Mouse (Mus musculus): ENCODE data around the gene Upk3bl. TPM values are rescaled to one million over a fixed set of nuclear protein-coding genes. Genes with fewer than 3 reads are reported as not detected.
"Not testable (repeated sequence)": the region's sequence is repeated elsewhere in the genome, so short reads cannot be mapped to it uniquely, and the experiment has no call there.

The Upk3bl gene
- polyA plus RNA-seq, 1 experiment = 0.26 TPM

GRCm38 (mm10) chr5:136049926-136050325, 4.4 kb upstream of the Upk3bl start:
- no peak for DNase-seq (ENCODE audit: low read depth)
- TF ChIP-seq POLR2A (IDR thresholded peaks at IDR 0.05; ENCODE audit: borderline replicate concordance, extremely low read depth, insufficient read depth, insufficient read length, poor library complexity, severe bottlenecking) = no peak
- TF ChIP-seq CTCF (IDR thresholded peaks at IDR 0.05; ENCODE audit: borderline replicate concordance, extremely low read depth, insufficient read depth, insufficient read length) = no peak

DNA sequence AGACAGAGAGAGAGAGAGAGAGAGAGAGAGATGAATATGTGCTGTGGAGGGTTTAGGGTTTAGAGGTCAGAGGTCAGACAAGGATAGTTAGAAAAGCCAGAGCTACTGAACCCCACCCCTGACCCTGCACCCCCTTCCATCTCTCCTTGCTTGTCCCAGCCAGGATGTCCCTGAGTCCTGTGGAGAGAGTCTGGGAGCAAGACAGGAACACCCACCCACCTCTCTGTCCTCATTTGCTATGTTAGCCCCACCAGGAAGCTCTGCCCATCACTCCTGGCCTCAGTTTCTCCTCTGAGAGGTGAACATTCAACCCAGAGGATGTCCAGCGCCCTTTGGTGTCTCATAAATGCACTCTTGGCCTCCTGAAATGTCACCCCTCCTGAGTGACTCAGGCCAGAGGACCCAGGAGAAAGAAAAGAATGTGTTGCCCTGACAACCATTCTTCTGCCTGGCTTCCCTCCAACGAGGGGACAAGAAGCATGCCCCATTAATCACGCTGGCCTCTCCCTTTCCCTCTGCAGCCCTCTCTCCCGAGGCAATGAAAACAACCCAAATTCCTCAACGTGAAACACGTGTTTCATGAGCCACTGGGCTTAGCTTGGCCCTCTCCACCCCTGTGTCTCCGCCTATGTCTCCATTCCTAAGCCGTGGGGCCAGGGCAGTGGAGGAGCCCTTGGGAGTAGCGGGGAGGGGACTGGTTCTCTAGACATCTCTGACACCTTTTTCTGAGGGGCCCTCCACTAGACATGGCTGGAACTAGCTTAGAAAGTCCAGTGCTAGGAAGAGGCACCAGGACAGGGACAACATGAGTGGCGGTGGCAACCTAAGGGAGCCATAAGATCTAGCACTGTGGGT, 2.8 kb upstream of the Upk3bl start:
- TF ChIP-seq CTCF (IDR thresholded peaks at IDR 0.05; ENCODE audit: borderline replicate concordance, extremely low read depth, insufficient read depth, insufficient read length) = no peak
- no peak for TF ChIP-seq POLR2A (IDR thresholded peaks at IDR 0.05; ENCODE audit: borderline replicate concordance, extremely low read depth, insufficient read depth, insufficient read length, poor library complexity, severe bottlenecking)
- DNase-seq (ENCODE audit: low read depth) = peak; percentile 83

GRCm38 (mm10) chr5:136052861-136053655, 1.2 kb upstream of the Upk3bl start:
- no peak for DNase-seq (ENCODE audit: low read depth)
- TF ChIP-seq CTCF (IDR thresholded peaks at IDR 0.05; ENCODE audit: borderline replicate concordance, extremely low read depth, insufficient read depth, insufficient read length) = no peak
- no peak for TF ChIP-seq POLR2A (IDR thresholded peaks at IDR 0.05; ENCODE audit: borderline replicate concordance, extremely low read depth, insufficient read depth, insufficient read length, poor library complexity, severe bottlenecking)

- DNase-seq (ENCODE audit: low read depth) = no peak
These were observed 1.8 kb downstream of the Upk3bl start for GRCm38 (mm10) chr5:136056062-136056461.

DNA sequence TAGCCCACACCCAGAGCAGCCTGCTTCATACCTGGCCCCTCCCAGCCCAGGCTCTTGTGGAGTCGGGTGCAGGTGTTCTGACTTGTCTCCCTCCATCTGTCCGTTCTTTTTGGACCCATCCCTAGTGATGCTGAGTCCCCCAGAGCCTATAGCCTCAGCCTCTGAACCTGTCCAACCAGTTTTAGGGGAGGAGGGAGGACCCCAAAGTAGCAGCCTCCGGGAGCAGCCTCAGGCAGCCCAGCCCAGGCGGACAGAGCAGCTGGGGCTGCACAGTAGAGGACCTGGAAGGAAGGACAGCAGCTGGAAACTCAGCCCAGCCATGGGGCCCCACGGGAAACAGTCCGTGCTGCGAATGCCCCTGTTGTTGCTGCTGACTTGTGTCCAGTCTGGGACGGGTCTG, 2.8 kb downstream of the Upk3bl start:
- no peak for DNase-seq (ENCODE audit: low read depth)
- TF ChIP-seq CTCF (IDR thresholded peaks at IDR 0.05; ENCODE audit: borderline replicate concordance, extremely low read depth, insufficient read depth, insufficient read length) (no peak), POLR2A (IDR thresholded peaks at IDR 0.05; ENCODE audit: borderline replicate concordance, extremely low read depth, insufficient read depth, insufficient read length, poor library complexity, severe bottlenecking) (no peak)

More at GRCm38 (mm10) chr5:136056062-136056461, 1.8 kb downstream of the Upk3bl start:
- TF ChIP-seq CTCF (IDR thresholded peaks at IDR 0.05; ENCODE audit: borderline replicate concordance, extremely low read depth, insufficient read depth, insufficient read length) = no peak
- TF ChIP-seq POLR2A (IDR thresholded peaks at IDR 0.05; ENCODE audit: borderline replicate concordance, extremely low read depth, insufficient read depth, insufficient read length, poor library complexity, severe bottlenecking) = no peak

- peak; percentile 73 for DNase-seq (ENCODE audit: low read depth)
- TF ChIP-seq POLR2A (IDR thresholded peaks at IDR 0.05; ENCODE audit: borderline replicate concordance, extremely low read depth, insufficient read depth, insufficient read length, poor library complexity, severe bottlenecking) = no peak
- TF ChIP-seq CTCF (IDR thresholded peaks at IDR 0.05; ENCODE audit: borderline replicate concordance, extremely low read depth, insufficient read depth, insufficient read length) = peak; percentile 96
These were observed 7.3 kb downstream of the Upk3bl start for GRCm38 (mm10) chr5:136061567-136061966.

DNA sequence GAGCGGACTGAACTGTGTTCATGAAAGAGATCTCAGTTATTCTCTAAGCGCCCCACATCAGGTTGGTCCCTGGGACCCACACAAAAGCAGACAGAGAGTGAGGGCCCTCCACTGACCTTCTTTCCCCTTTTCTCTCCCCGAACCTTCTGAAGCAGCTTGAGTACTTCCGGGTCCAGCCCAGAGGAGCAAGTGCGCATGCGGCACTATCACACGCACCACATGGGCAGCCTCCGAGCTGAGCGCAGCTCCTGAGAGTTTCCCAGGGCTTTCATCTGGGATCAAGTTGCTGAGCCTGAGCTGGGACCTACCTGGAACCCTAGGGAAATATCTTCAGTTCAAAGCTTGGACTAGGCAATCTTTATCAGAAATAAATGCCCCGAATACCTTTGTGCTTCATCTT, 9.6 kb downstream of the Upk3bl start:
- no peak for DNase-seq (ENCODE audit: low read depth)
- TF ChIP-seq POLR2A (IDR thresholded peaks at IDR 0.05; ENCODE audit: borderline replicate concordance, extremely low read depth, insufficient read depth, insufficient read length, poor library complexity, severe bottlenecking) = no peak
- no peak for TF ChIP-seq CTCF (IDR thresholded peaks at IDR 0.05; ENCODE audit: borderline replicate concordance, extremely low read depth, insufficient read depth, insufficient read length)

- DNase-seq (ENCODE audit: low read depth) = not testable (repeated sequence)
These were observed 12.3 kb downstream of the Upk3bl start for GRCm38 (mm10) chr5:136066404-136067148.

DNA sequence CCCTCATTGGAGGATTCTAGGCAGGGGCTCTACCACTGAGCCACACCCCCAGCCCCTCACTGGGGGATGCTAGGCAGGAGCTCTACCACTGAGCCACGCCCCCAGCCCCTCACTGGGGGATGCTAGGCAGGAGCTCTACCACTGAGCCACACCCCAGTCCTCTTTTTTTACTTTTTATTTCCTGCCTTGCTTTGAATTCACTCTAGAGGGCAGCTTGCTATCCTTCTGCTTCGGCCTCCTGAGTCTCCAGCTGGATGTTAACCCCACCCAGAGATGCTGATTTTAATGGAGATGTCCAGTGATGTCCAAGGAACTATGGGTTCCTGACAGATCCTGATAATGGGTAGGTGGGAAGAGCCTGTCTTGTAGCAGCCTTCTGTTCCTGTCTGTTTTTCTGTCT, 15.1 kb downstream of the Upk3bl start:
- no peak for DNase-seq (ENCODE audit: low read depth)

DNA sequence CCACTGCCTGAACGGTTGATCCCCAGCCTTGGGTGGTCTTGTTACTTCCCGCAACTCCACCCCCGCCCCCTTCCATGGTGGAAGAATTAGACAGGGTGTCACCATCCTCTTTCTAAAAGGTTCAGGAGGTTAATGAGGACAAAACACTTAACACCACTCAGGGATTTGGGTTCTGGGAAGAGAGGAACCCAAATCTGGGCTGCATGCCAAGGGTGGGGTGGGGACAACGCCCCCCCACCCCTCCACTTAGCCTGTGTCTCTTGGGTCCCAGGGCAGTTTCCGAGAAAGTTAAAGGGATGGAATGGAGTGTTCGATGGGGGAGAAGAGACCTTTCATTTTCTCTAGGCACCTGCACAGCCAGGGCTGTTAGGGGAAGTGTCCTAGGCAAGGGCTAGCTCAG, 18.8 kb downstream of the Upk3bl start:
- DNase-seq (ENCODE audit: low read depth) = no peak

More for the DNA sequence above, 15.1 kb downstream of the Upk3bl start:
- TF ChIP-seq POLR2A (IDR thresholded peaks at IDR 0.05; ENCODE audit: borderline replicate concordance, extremely low read depth, insufficient read depth, insufficient read length, poor library complexity, severe bottlenecking) = no peak
- TF ChIP-seq CTCF (IDR thresholded peaks at IDR 0.05; ENCODE audit: borderline replicate concordance, extremely low read depth, insufficient read depth, insufficient read length) = no peak

GRCm38 (mm10) chr5:136073526-136073925, 19.2 kb downstream of the Upk3bl start:
- TF ChIP-seq CTCF (IDR thresholded peaks at IDR 0.05; ENCODE audit: borderline replicate concordance, extremely low read depth, insufficient read depth, insufficient read length) (no peak), POLR2A (IDR thresholded peaks at IDR 0.05; ENCODE audit: borderline replicate concordance, extremely low read depth, insufficient read depth, insufficient read length, poor library complexity, severe bottlenecking) (no peak)
- no peak for DNase-seq (ENCODE audit: low read depth)

More for the DNA sequence above, 18.8 kb downstream of the Upk3bl start:
- TF ChIP-seq CTCF (IDR thresholded peaks at IDR 0.05; ENCODE audit: borderline replicate concordance, extremely low read depth, insufficient read depth, insufficient read length) = no peak
- no peak for TF ChIP-seq POLR2A (IDR thresholded peaks at IDR 0.05; ENCODE audit: borderline replicate concordance, extremely low read depth, insufficient read depth, insufficient read length, poor library complexity, severe bottlenecking)
